Mouse (Mus musculus) forebrain, embryonic 11.5 days (tissue): Measurements from ENCODE around the gene Jaml. TPM values are rescaled to one million over a fixed set of nuclear protein-coding genes. Genes with fewer than 3 reads are reported as not detected.

Experiments
- ATAC-seq: fragments of 200-750 bp; cut with Nextera tagmentation; replicated peaks from 2 replicates; pipeline ENCODE4 v1.8.0; 2017; ENCODE audit warnings: moderate TSS enrichment; ENCODE audit not compliant: low FRiP score
- DNase-seq: peaks from one replicate; pipeline ENCODE4 v3.0.0-alpha.2; 2017; ENCODE audit warnings: low spot score
- H3K27ac ChIP-seq: fragments of 300-500 bp; sonication (generic); 2 replicates; pipeline ENCODE4 v1.5.1; 2014; ENCODE audit warnings: low read depth, low read length
- H3K27me3 ChIP-seq: fragments of 300-500 bp; sonication (generic); 2 replicates; pipeline ENCODE4 v1.6.1; 2014; ENCODE audit warnings: mild to moderate bottlenecking, low read length, mixed read lengths; ENCODE audit not compliant: control insufficient read depth, insufficient read depth
- H3K36me3 ChIP-seq: fragments of 300-500 bp; sonication (generic); 2 replicates; pipeline ENCODE4 v1.6.1; 2014; ENCODE audit warnings: mild to moderate bottlenecking, low read length, moderate library complexity, mixed read lengths; ENCODE audit not compliant: control insufficient read depth, insufficient read depth
- H3K4me1 ChIP-seq: fragments of 300-500 bp; sonication (generic); replicated peaks from 2 replicates; pipeline ENCODE4 v1.6.1; 2014; ENCODE audit warnings: low read length, mixed read lengths; ENCODE audit not compliant: control insufficient read depth, insufficient read depth
- H3K4me2 ChIP-seq: fragments of 300-500 bp; sonication (generic); 2 replicates; pipeline ENCODE4 v1.6.1; 2014; ENCODE audit warnings: low read depth, mild to moderate bottlenecking, low read length, moderate library complexity, mixed read lengths; ENCODE audit not compliant: severe bottlenecking
- H3K4me3 ChIP-seq: fragments of 300-500 bp; sonication (generic); 2 replicates; pipeline ENCODE4 v1.5.1; 2014; ENCODE audit warnings: low read depth, low read length
- H3K9ac ChIP-seq: fragments of 300-500 bp; sonication (generic); 2 replicates; pipeline ENCODE4 v1.6.1; 2014; ENCODE audit warnings: low read length
- H3K9me3 ChIP-seq: fragments of 300-500 bp; sonication (generic); 2 replicates; pipeline ENCODE4 v1.6.1; 2016; ENCODE audit warnings: low read length, mixed read lengths; ENCODE audit not compliant: control insufficient read depth
- WGBS: fragments of 180-500 bp; shearing (Covaris S2); extraction: QIAGEN DNeasy Blood & Tissue Kit; methylation state at CpG from one replicate; pipeline ENCODE4 v1.1.7; 2014; 5-methylcytosine and 5-hydroxymethylcytosine counted together
- polyA plus RNA-seq: library from polyadenylated mRNA; unstranded; fragments of >200 nt; fragmentation: Nextera tagmentation; extraction: Ambion mirVana; gene quantifications from 2 replicates; pipeline ENCODE4 v1.2.1, GENCODE M21; 2014

Gene Jaml
- polyA plus RNA-seq, 1 experiment from 2014 or later, result not detected

DNA sequence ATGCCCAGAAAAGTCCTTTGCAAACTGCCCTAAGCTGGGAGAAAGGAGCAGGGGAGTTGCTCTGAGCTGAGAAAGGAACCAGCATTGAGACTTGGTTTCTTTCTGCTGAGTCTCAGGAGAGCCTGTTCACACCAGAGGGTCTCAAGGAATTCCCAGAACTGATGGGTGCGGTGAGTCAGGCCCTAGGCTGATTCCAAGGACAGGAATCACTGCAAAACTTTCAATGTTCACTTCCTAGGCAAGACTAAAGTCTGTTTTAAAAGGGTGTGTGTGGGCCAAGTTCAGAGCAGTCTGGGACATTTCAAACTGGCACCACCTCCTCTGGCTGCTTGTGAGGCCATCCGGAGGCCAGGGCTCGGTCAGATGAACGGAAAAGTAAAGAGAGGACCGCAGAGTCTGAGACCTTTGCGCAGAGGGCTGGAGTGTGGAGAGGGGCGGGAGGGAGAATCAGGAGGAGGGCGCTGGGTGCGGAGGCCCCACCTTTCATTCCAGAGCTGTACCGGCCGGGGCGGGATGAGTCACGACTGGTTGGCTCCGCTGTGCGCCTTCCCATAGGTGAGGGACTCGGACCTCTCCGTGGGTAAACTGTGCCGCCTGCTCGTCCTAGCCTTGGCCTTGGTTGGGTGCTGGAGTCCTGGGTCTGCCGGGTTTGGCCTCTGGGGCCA lies 36.8 kb upstream of the Jaml start:
- H3K4me3 ChIP-seq, result peak overlapping the region; percentile 1; the same call in 1 of the 2 replicates
- peak overlapping the region; percentile 31; the same call in 1 of the 2 replicates for H3K4me2 ChIP-seq
- H3K27ac ChIP-seq, result no peak overlapping the region
- no peak overlapping the region for H3K9ac ChIP-seq
- H3K27me3 ChIP-seq, result peaks cover 37% of the 10 kb centered on the region
- H3K4me1 ChIP-seq, result no peaks in the 10 kb centered on the region
- H3K36me3 ChIP-seq, result no peaks in the 10 kb centered on the region
- H3K9me3 ChIP-seq, result no peaks in the 10 kb centered on the region
- ATAC-seq, result no peak
- DNase-seq, result peak; percentile 51
- WGBS, result 3% methylated on average over 20 of the region's 20 CpGs

DNA sequence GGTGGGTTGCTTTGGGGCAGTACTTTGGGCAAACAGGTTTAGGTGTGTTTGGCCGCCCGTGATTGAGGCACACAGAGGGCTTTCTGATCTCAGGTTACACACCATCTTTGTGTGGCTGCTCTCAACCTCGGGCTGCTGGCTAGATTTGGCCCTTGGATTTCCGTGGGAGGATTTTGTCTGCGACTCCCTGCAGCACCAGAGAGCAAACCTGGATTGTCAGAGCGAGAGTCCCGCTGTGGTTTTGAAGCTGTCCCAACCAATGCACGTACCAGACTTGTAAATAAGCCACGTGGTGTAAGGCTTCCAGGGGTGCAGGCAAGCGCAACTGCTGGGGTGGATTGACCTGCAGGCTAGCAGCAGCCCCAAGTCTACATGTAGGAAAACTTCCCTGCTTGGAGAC lies 36.0 kb upstream of the Jaml start:
- peak overlapping the region; percentile 1; the same call in 1 of the 2 replicates for H3K4me3 ChIP-seq
- DNase-seq (no peak), ATAC-seq (no peak)
- H3K36me3 ChIP-seq, result no peaks in the 10 kb centered on the region
- H3K9ac ChIP-seq, result no peak overlapping the region
- no peaks in the 10 kb centered on the region for H3K9me3 ChIP-seq
- no peak overlapping the region for H3K27ac ChIP-seq
- H3K27me3 ChIP-seq, result peaks cover 37% of the 10 kb centered on the region
- H3K4me1 ChIP-seq, result no peaks in the 10 kb centered on the region
- WGBS, result under 1% methylated on average over 10 of the region's 10 CpGs
- peak overlapping the region; percentile 31; the same call in 1 of the 2 replicates for H3K4me2 ChIP-seq

DNA sequence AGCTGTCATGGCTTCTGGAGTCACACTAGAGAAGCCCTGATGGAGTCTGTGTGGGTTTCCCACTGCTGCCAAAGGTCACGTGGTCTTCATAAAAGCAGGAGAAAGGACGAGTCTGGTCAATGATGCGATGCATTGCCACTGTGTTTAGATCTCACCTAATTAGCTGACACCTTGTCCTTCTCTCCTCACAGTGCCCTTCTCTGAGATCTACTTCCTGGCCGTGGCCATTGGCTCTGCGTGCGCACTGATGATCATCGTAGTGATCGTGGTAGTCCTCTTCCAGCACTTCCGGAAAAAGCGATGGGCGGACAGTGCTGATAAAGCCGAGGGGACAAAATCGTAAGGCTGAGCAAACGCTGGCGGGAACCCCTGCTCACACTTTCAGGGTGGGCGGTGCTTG lies 32.0 kb upstream of the Jaml start:
- H3K9ac ChIP-seq, result no peak overlapping the region
- peaks cover 16% of the 10 kb centered on the region for H3K27me3 ChIP-seq
- no peak overlapping the region for H3K4me3 ChIP-seq
- DNase-seq (no peak), ATAC-seq (no peak)
- H3K4me2 ChIP-seq, result no peak overlapping the region
- no peaks in the 10 kb centered on the region for H3K4me1 ChIP-seq
- H3K27ac ChIP-seq, result no peak overlapping the region
- H3K9me3 ChIP-seq, result no peaks in the 10 kb centered on the region
- 90% methylated on average over 16 of the region's 16 CpGs for WGBS
- no peaks in the 10 kb centered on the region for H3K36me3 ChIP-seq

DNA sequence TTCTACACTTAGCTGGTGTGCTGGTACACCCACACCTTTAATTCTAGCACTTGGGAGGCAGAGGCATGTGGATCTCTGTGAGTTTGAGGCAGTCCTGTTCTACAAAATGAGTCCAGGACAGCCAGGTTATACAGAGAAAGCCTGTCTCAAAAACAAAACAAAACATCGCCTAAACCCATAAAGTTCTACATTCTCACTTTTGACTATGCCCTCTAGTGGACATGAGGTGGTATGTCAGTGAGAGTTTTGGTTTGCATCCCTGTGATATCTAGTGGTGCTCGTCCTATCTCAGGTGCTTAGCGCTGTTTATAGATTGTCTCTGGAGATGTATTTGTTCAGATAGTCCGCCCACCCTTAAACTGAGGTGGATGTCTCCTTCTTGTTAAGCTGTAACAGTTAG lies 30.5 kb upstream of the Jaml start:
- no peaks in the 10 kb centered on the region for H3K9me3 ChIP-seq
- H3K4me1 ChIP-seq, result no peaks in the 10 kb centered on the region
- H3K4me2 ChIP-seq, result no peak overlapping the region
- H3K27ac ChIP-seq, result no peak overlapping the region
- no peaks in the 10 kb centered on the region for H3K36me3 ChIP-seq
- WGBS, result 31% methylated on average over 4 of the region's 4 CpGs
- ATAC-seq (no peak), DNase-seq (no peak)
- no peak overlapping the region for H3K9ac ChIP-seq
- H3K4me3 ChIP-seq, result no peak overlapping the region
- peaks cover 3% of the 10 kb centered on the region; the same call in 1 of the 2 replicates for H3K27me3 ChIP-seq

DNA sequence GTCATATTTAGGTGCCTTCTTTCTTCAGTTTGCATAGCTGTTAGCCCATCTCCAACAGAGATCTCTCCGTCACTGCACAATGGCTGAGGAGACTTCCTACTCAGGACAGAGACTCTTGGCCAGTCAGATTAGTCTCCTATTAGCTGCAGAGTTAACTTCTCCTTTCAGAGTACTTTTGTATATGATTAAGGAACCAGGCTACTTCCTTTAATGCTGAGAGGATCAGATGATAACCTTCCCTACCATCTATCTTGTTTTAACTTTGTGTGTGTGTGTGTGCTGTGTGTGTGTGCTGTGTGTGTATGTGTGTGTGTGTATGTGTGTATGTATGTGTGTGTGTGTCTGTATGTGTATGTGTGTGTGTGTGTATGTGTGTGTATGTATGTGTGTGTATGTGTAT lies 29.3 kb upstream of the Jaml start:
- no peak overlapping the region for H3K27ac ChIP-seq
- ATAC-seq (no peak), DNase-seq (no peak)
- no peak overlapping the region for H3K4me3 ChIP-seq
- H3K36me3 ChIP-seq, result no peaks in the 10 kb centered on the region
- no peaks in the 10 kb centered on the region for H3K4me1 ChIP-seq
- H3K9me3 ChIP-seq, result no peaks in the 10 kb centered on the region
- no peak overlapping the region for H3K4me2 ChIP-seq
- H3K27me3 ChIP-seq, result no peaks in the 10 kb centered on the region
- no peak overlapping the region for H3K9ac ChIP-seq
- 86% methylated on average over 1 of the region's 1 CpGs for WGBS

DNA sequence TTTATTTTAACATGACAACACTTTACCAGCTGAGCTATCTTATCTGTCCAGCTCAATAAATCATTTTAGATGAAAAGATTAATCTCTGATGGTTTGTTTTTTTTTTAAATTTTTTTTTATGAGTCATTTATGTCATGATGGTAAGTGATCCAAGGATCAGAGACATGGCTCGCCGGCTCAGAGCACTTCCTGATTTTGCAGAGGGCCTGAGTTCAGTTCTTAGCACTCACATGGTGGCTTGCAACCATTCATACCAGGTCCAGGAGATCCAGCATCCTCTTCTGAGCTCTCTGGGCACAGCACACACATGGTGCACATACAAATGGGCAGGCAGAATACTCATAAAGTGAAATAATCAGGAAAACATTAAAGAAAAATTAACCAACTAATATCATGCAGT lies 28.7 kb upstream of the Jaml start:
- H3K9me3 ChIP-seq, result no peaks in the 10 kb centered on the region
- H3K27ac ChIP-seq, result no peak overlapping the region
- no peaks in the 10 kb centered on the region for H3K27me3 ChIP-seq
- WGBS, result 84% methylated on average over 2 of the region's 2 CpGs
- no peaks in the 10 kb centered on the region for H3K4me1 ChIP-seq
- H3K9ac ChIP-seq, result no peak overlapping the region
- DNase-seq (no peak), ATAC-seq (no peak)
- H3K4me3 ChIP-seq, result no peak overlapping the region
- H3K36me3 ChIP-seq, result no peaks in the 10 kb centered on the region
- no peak overlapping the region for H3K4me2 ChIP-seq

DNA sequence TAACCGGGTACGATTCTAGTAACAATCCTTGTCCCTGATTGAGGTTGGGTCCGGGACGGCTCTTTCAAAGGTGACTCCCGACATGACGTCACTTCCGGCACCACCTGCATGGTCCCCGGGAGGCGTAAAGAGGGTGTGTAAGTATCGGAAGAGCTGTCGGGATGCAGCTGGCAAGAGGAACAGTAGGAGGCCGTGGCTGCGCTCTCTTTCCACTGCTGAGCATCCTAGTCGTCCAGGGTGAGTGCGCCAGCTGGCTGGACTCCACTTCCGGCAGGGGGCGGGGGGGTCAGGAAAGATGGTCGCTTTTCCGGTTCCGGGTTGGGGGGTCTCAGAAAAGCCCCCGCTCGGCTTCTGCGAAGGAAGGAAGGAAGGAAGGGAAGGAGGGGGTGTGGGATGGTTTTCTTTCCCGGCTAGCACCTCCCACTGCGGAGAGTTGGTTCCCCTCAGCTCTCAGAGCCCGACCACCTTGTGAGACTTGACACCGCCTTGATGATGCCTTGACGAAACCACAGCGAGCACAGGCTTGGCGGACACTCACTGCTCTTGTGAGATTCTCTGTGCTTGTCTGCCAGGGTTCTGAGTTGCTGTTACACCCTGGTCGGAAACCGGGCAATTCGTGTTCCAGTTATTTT lies 23.8 kb upstream of the Jaml start, which contains the start of gene Mpzl3:
Gene Mpzl3 (plus strand): TSS at position 105 of the 632 bp plus-strand sequence.
- under 1% methylated on average over 33 of the region's 33 CpGs for WGBS

DNA sequence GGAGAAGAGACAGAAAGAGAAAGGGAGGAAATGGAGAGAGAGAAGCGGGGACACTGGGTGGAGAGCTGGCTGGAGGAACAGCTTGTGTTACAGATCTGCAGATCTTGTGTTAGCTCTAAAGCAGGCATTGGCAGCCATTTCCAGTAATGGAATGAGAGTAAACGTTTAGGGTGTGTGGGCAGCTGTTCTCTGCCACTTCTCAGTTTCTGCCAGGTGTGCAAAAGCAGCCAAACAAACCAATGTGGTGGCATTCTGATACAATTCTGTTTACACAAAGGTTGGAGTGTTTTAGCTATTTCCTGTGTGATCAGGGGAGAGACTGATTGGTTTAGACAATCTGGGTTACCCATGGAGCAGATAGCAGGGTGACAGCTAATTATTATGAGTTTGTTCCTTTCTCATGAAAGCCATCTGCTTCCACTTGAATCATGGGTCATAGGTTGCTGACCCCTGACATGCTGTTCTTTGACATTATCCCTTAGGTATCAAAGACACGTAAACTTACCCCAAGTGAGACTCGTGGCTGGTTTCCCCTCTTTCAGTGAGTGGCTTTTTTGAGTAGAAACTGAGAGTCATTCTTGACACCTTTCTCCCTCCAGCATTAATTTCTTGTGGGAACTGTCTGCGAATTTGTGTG lies 20.6 kb upstream of the Jaml start:
- DNase-seq (no peak), ATAC-seq (no peak)
- H3K27me3 ChIP-seq, result peaks cover 2% of the 10 kb centered on the region; the same call in 1 of the 2 replicates
- H3K4me3 ChIP-seq, result no peak overlapping the region
- H3K27ac ChIP-seq, result no peak overlapping the region
- no peak overlapping the region for H3K4me2 ChIP-seq
- H3K4me1 ChIP-seq, result no peaks in the 10 kb centered on the region
- H3K9ac ChIP-seq, result no peak overlapping the region
- WGBS, result 53% methylated on average over 5 of the region's 5 CpGs
- no peaks in the 10 kb centered on the region for H3K36me3 ChIP-seq
- no peaks in the 10 kb centered on the region for H3K9me3 ChIP-seq

More for the DNA sequence above, 23.8 kb upstream of the Jaml start, which contains the start of gene Mpzl3:
- peak; percentile 92 for ATAC-seq
- Histone ChIP-seq H3K27me3 (peaks cover 2% of the 10 kb centered on the region; the same call in 1 of the 2 replicates), H3K36me3 (no peaks in the 10 kb centered on the region), H3K4me3 (peak within 1 kb of the TSS; percentile 68), H3K27ac (peak within 1 kb of the TSS; percentile 97), H3K4me2 (peak within 1 kb of the TSS; percentile 58), H3K4me1 (no peaks in the 10 kb centered on the region), H3K9me3 (no peaks in the 10 kb centered on the region), H3K9ac (peak within 1 kb of the TSS; percentile 66)
- DNase-seq, result peak; percentile 93
